Mouse (Mus musculus) R1 (cell line): ENCODE data around the gene Tmem204.
"Not testable (repeated sequence)": the region's sequence is repeated elsewhere in the genome, so short reads cannot be mapped to it uniquely, and the experiment has no call there.

ENCODE experiments used
- DNase-seq: peaks from one replicate; pipeline ENCODE4 v3.0.0-alpha.2; 2018; ENCODE audit warnings: low read depth, low spot score

The Tmem204 gene

DNA sequence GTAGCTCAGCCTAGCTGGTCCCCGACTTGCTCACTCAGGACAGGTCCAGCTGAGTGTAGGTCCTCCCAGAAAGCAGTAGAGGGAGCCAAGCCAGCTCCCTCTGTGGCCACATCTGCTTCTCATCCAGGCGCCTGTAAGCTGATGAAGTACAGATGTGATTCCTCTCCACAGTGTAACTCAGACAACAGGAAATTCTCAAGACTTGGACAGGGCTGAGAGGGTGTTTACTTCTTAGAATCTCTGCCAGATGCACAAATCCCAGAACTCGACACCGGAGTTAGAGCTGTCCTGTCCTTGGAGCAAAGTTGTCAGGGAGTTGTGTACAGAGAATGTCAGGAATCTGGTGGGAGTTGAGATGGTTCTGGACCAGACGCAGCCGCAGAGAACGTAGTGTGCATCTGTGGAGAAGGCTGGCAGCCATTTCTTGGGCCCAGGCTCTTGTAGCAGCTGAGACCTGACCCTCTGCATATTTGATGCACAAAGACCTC lies at the start of gene Tmem204:
Tmem204 (minus strand) TSS at position 148 of the 488 bp plus-strand sequence.
- DNase-seq: peak; percentile 33

DNA sequence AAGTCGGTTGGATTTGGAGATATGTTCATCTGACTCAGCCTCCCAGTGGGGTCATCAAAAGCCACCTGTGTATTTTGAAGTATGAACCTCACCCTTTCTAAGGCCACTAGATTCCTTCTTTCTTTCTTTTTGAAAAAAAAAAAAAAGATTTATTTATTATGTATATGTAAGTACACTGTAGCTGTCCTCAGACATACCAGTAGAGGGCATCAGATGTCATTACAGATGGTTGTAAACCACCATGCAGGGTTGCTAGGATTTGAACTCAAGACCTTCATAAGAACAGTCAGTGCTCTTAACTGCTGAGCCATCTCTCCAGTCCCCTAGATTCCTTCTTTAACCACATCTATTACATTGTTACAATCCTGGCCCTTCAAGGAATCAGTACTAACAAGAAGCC lies 46.7 kb upstream of the Tmem204 start:
- DNase-seq: no peak

DNA sequence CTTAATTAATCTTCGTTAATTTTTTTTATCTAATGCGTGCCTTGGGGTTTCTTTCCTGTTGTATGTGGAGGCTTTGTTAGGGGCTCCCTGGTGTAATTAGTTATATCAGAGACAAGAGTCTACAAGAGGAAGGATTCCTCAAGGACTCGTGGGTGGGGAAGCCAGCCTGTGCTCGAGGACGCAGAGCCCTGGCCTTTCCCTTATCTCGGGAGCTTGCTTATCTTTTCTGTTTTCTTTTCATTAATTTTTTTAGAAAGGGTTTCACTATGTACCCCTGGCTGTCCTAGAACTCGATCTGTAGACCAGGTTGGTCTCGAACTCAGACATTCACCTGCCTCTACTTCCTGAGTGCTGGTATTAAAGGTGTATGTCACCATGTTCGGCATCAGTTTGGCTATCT lies 44.3 kb upstream of the Tmem204 start:
- DNase-seq: no peak

DNA sequence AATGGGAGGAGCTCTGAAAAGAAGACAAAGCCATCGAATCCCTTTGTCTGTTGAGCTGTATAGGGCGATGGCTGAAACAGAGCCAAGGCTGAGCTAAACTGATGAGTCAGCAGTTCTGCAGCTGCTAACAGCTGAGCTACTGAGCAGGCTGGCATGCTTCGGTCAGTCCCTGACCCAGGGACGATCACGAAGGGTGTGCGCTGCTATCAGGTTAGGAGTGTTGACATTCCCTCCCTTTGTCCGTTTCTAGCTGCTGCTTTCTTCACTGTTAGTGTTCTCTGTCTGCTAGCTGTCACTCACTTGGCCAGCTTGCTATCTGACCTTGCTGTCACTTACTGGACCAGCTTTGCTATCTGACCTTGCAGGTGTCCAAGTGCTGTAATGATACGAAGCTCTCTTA lies 43.7 kb upstream of the Tmem204 start:
- peak; percentile 54 for DNase-seq

DNA sequence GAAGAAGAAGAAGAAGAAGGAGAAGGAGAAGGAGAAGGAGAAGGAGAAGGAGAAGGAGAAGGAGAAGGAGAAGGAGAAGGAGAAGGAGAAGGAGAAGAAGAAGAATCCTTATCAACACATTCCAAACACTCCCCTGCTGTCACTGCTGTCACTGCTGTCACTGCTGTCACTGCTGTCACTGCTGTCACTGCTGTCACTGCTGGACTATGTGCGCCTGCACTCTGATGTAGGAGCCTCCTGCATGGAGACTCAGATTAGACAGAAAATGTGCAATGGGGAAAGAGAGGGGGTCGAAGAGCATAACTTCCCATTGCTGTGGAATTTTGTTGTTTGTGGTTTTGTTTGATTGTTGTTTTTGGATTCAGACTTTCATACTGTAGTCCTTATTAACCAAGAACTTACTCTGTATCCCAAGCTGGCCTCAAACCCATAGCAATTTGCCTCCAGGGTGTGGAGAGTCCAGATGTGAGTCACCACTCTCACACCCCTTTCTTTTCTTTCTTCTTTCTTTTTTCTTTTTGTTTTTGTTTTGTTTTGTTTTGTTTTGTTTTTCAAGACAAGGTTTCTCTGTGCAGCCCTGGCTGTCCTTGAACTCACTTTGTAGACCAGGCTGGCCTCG lies 42.2 kb upstream of the Tmem204 start:
- not testable (repeated sequence) for DNase-seq

DNA sequence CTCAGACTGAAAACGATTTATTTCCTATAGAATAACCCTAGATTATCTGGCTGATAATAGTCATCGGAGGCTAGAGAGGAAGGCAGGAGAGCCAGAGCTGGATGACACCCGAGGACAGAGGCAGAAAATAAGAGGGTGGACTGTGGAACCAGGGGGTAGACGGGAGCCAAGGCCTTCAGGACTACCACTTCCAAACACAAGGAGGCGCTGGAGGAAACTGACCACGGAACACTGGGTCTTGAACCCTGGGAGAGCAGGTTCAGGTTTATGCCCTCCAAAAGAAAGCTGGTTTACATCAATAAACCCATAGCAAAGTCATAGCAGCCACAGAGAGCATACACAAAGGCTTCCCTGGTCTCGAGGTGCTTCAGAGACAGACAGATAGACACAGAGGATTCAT lies 40.6 kb upstream of the Tmem204 start:
- peak; percentile 51 for DNase-seq

DNA sequence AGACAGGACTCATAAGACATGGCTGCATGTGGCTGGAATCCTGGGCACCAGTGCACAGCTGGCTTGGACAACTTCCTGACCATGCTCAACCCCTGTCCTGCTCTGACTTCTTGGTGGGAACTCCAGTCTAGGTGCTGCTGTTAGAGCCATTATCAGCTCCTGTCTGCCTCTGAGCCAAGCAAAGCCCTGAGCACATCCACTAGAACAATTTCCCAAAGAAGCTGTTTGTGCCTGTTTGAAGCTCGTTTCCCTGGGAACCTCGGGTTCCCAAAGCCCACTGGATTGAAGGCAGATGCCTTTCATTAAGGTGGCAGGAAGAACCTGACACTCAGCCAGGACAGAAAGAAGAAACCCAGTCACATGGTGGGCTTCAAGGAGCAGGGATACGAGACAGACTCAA lies 37.0 kb upstream of the Tmem204 start, which contains the start of gene Ptx4:
Ptx4 (plus strand) TSS at position 355 of the 400 bp plus-strand sequence.
- no peak for DNase-seq

DNA sequence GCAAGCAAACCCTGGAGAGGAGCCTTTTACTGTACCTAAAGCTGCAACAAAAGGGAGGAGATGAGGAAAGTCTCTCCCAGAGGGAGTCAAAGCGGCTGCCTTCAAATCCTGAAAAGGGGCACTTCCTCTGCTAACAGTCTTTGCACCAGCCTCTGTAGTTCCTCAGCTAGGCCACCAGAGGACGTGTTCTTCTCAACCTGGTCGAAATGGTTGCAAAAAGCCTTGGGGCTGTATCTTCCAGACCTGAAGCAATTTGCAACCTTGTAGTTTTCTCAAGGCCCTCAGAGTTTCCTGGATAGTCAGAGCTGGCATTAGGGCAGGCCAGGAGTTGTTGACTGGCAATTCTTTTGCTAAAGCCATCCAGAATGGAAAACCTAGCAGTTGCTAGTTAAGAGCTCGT lies 33.9 kb upstream of the Tmem204 start:
- peak; percentile 76 for DNase-seq

DNA sequence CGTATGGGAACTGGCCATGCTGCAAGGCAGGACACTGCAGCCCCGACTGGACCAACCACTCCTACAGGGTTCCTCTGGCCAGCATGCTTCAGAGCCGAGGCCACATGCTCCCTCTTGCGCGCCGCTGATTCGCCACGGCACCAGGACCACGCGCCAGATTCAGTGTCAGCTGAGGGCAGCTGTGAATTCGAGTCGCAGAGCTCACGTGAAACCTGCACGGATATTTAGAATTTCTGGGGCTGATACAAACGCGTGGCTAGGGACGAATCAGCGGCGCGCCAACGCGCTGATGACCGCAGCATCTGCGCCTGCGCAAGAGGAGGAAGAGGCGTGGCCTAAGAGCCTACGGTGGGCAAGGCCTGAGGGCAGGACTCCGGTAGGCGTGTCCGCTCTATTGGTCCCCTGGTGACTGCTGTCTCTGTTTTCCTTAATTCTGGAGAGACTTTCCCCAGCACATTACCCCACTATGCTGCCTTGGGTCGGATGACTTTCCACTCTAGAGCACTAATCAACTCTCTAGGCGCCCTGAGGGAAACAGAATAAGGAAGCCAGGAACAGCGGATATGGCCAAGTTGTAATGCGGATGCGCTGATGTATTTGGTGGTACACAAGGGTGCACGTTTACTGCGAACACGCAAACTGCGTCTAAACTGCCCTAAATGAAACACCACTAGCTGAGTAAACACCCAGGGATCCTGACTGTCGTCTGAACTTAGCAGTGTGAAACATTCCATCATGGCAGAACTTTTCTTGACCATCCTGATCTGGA lies 32.5 kb upstream of the Tmem204 start, which contains the start of gene Telo2:
Telo2 (minus strand) TSS at position 304 of the 769 bp plus-strand sequence.
- DNase-seq: peak; percentile 92

DNA sequence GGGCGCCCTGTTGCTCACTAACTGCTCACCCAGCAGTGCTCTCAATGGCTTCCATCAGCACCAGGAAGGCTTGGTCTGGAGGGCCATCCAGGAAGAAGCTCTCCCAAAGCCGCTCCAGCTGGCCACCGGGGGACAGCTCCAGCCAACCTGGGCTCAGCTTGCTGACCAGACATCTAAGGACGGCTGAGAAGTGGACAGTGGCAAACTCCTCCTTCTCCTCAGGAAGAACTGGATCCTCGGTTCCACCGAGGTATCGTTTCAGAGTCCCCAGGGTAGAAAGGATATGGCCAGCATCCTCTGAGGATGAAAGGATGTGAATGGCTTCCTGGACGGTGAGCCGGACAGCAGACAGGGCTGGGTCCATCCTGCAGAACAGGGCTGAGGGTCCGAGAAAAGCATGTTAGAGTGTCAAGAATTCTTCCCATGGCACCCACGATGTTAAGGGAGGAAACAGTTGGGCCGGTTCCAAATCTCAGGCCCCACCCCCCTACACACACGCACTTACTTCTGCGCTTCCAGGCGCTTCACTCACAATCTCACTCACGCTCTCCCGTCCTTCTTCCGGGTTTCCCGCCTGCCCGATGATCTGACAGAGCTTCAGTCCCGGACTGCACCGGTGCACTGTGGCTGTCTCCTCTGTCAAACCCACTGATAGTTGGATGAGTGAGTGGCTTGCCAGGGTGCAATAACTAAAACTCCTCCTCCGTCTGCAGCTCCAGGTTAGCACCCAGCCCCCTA lies 31.7 kb upstream of the Tmem204 start:
- no peak for DNase-seq

DNA sequence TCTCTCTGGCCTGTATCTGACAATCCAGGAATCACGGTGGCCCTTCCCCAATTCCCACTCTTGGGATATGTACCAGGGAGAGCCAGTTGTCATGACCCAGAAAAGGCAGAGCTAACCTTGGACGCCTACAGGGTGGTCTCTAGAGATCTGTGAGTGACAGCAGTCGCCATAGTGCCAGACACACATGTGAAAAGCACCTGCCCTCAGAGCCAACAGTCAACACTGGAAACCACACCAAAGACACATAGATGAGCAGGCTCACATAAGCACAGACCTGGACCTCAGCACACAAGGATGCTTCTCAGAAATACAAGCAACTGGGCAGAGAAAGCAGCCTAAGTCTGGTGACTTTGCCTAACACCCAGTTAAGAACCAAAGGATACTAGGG lies 29.0 kb upstream of the Tmem204 start:
- DNase-seq: no peak

DNA sequence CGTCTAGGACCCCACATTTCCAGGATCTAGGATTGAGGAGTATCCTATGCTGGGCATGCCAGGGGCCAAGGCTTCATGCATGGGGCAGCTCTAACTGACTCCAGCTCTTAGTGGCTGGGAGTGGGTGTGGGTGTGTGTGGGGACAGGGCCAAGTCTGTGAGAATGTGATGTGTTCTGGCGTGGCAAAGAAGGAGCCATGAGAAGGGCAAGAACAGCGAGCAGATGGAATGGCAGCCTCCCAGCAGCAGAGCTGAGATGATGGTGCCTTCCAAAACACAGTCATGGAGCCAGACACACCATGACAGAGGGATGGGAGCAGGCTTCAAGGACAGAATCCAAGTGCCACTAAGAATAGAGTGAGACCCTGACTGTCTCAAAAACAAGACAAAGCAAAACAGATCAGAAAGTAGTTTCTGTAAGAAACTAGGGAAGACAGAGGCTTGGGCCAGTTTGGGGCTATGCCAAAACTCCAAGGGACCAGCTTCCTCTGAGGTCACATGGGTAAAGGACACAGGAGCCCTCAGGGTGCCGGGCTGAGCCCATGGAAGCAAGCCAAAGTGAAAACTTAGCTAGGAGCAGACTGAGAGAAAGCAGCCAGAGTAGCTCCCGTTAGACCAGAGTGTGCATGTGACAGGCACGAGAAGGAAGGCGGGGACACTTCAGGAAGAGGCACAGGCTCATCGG lies 28.5 kb upstream of the Tmem204 start:
- DNase-seq: no peak

DNA sequence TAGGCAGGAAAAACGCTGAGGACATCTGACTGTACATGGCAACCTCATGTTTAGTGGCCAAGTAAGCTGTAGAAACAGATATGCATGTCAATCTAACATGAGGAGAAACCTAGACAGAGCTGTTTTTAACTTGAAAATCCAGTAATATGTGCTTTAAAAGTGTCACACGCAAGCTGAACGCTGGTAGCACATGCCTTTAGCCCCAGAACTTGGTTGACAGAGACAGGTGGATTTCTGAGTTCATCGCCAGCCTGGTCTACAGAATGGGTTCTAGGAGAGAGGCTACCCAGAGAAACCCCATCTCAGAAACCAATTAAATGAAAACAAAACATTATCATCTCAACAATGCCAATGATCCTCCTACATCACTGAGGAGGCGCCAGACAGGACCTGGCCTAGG lies 27.8 kb upstream of the Tmem204 start:
- DNase-seq: no peak

DNA sequence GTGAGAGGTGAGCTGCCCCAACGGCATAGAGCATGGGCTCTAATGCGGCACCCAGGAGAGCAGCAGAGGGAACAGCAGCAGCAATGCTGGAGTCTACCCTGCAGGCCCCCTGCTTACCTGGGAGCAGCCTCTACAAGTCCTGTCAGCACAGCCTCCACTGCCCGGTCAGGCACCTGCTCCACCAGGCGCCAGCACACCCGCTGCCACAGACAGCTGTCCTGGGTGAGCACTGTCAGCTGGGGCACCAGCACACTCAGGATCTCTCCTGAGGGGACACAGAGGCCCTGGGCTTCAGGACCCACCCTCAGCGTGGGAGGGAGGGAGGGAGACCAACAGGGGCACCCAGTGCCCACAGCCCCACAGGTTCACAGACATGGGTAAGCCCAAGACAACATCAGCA lies 27.2 kb upstream of the Tmem204 start:
- no peak for DNase-seq

DNA sequence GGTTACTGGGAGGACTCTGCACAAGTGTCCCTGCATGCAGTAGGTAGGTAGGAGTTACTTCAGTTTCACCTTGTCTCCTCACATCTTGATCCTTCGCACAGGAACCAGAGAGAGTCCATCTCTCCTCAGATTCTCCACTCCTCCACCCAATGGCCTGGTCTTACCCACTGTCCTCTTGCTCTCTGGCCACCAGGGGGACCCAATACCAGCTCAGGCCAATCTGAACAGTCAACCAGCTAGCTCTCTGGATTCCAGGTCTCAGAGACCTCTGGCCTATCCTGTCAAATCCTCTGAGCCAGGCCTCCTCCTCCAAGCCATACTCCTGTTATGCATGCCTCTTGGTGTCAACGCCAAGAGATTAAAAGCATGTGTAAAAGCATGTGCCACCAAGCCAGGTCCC lies 26.2 kb upstream of the Tmem204 start:
- peak; percentile 68 for DNase-seq

DNA sequence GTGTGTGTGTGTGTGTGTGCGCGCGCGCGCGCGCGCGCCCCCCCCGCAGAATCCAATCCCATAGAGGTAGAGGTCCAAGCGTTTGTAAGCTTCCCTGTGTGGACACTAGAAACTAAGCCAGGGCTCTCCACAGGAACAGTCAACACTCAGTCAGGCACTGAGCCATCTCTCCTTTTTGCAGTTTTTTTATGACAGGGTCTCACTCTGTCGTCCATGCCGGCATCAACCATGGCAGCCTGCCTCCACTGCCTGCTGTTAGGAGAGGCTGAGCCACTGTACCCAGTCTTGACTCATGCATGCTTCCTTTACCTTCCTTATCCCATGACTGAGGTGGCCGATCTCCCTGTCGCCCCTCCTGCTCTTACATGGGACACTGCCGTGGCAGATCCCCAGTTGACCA lies 24.4 kb upstream of the Tmem204 start:
- no peak for DNase-seq

DNA sequence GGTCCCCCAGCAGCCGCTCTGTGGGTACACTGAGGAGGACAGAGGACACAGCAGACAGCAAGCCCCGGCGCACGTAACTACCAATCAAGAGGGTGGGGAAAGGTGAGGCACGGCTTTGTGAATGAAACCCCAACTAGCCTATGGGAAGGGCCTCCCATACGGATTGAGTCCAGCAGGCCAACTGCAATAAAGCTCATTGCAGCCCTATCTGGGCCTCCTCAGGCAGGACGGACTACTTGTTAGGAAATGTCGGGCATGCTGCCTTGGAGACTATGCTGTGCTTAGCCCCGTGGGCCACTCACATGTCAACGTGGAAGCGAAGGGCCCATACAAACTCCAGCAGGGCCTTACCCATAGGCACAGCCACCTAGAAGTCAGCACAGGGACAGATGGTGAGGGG lies 17.9 kb upstream of the Tmem204 start:
- DNase-seq: no peak

DNA sequence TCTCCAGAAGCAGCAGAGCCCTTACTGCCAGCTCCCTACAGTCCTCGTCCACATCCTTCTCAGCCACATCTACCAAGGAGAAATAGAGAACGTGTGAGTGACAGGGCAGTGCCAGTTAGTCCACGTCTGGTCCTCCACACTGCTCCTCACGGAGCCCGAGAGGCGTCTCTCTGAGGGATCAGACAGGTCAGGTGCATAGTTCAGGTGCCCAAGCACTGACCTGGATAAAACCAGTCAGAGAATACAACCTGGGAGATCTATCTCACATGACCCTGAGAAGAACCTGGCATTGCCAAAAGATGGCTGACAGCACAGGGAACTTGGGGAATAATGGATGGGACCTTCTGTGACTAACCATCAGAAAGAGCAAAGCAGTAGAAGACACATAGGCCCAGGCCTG lies 16.7 kb upstream of the Tmem204 start:
- no peak for DNase-seq

DNA sequence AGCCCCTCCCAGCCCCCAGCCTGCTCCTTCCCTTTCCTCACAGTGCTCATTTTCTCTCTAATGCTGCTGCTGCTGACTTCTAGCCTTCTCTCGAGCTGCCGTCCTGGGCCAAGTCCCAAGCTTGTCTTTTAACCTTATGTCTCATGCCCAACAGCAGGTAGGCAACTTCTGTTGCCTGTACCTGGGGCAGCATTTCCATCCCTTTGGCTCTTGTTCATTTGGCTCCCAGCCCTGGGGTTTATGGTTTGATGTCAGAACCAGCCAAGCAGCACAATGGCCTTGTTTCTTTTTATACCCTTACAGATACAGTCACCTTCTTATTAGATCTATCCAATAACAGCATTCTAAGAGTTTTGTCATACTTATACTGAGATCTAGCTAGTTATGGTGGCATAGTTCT lies 12.8 kb upstream of the Tmem204 start:
- DNase-seq: no peak

DNA sequence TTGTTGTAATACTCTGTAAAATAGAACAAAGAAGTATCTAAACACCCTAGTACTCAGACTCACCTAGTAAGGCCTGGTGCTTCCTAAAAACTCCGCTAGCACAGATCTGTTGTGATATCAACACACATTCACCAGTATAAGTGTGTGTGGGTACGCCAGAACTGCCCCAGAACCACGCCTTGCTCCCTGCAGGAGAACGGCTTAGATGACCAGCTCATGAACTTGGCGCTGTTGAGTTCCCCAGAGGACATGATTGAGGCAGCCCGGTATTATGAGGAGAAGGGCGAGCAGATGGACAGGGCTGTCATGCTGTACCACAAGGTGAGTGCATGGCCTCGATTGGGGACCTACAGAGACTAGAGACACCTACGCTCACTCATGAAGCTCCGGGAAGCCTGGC lies 7.1 kb upstream of the Tmem204 start:
- no peak for DNase-seq

DNA sequence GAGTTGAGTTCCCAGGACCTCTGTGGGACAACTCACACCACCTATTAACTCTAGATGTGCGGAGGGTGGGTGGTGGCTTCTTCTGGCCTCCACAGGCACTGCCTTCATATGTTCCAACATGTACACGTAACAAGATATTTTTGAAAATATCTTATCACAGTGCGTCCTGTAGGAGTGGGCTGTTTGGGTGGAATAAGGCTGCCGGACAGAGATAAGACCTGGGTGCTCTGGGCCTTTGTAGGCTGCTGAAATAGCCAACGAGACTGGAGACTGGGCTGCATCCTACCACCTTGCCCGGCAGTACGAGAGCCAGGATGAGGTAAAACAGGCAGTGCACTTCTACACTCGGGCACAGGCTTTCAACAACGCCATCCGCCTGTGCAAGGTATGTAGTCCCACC lies 5.8 kb upstream of the Tmem204 start:
- peak; percentile 34 for DNase-seq

DNA sequence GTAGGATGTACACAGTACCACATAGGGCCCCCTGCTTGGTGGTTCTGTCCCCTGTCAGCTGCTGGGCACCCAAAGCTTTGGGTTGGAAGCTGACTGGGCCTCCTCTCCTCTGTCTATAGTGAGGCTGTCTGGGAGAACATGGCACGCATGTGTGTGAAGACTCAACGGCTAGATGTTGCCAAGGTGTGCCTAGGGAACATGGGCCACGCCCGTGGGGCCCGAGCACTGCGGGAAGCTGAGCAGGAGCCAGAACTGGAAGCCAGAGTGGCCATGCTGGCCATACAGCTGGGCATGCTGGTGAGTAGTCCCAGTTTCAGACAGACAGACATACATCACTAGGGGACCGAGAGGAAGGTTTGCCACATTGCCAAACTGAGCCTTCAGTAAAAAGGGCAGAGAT lies 3.3 kb upstream of the Tmem204 start:
- DNase-seq: no peak
